Mouse (Mus musculus): ENCODE data around the gene Rasgrp1. TPM values are rescaled to one million over a fixed set of nuclear protein-coding genes. Genes with fewer than 3 reads are reported as not detected.

Rasgrp1 gene
- 1 to 10 TPM; 1.1 to 2.5 TPM for total RNA-seq (2023)

GRCm38 (mm10) chr2:117342547-117343239 is at the start of gene Rasgrp1:
Gene Rasgrp1, minus strand, starts transcription at chr2:117343001.

GRCm38 (mm10) chr2:117249255-117250000 is 93.4 kb downstream of the Rasgrp1 start, which contains the start of gene Fam98b:
Gene Fam98b, plus strand, starts transcription at chr2:117249739.

Other genes starting within 250 kb of the Rasgrp1 start
- 1 to 10 TPM; 4.7 to 7.6 TPM for gene Spred1, start 221.6 kb downstream of the Rasgrp1 start, total RNA-seq (2023)
- gene Fam98b, start 93.3 kb downstream of the Rasgrp1 start, total RNA-seq (2023): 10 to 100 TPM; 21.1 to 21.3 TPM

All from neutrophil, adult 59 days (primary cell).